Mouse (Mus musculus) thymus, postnatal 36 days (tissue): ENCODE measurements at regions not wholly inside any gene's neighbourhood (a gene's known extent, or its start where the extent isn't known, plus 50 kb on each side); places are given as distances from the start of the nearest gene placed in this dataset.

ENCODE experiments used
- DNase-seq, 2 experiments: peaks; one replicate each; pipeline ENCODE4 v3.0.0; 2022; ENCODE audit warnings: mixed read lengths in 2 of 2

DNA sequence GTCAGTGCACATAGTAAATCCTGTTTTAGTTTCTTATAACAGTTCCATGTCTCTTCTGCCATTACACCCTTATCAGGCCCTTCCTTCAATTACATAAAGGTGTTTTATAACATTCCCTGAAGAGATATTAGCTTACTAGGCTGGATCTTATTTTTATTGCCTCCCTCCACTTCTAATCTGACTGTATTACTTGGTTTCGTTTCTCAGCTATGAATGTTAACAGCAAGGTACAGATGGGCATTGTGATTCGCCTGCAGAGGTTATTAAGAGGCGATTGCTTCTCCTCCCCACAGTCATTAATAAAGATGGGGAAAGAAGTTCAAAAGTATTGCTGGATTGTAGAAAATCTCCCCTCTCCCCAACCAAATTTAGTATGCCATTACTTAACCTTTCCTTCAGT, 66.4 kb upstream of the Frg1 start:
- DNase-seq, result no peak

DNA sequence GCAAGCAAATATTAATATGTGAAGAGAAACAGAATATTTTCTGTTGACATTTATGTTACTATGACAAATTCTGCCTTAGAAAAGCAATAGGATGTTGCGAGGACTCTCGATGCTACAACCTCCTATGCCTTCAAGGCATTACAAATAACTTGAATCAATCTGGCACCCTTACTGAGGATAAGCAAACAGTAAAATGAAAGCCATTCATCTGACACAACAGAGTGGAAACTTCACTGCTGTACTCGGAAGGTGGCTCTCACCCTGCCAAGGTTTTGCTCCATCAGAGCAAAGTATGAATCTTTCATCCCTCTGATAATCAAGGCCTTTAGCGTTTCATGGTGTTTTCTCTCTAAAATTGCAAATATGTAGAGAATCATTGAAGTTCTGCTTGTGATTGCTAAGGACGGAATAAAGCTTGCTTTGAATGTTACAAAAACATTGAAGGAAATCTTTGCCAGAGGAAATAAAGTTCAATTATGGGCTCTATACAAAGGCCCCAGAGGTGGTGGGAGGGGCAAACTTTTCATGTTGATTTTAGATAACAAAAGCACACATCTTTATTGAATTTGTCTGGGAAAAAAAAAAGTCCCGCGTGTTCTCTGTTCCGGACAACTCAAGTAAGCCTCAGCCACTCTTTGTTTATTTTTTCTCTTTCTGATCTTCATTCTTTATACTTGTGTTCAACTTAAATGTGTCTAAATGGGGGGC, 56.3 kb upstream of the Frg1 start:
- no peak for DNase-seq

DNA sequence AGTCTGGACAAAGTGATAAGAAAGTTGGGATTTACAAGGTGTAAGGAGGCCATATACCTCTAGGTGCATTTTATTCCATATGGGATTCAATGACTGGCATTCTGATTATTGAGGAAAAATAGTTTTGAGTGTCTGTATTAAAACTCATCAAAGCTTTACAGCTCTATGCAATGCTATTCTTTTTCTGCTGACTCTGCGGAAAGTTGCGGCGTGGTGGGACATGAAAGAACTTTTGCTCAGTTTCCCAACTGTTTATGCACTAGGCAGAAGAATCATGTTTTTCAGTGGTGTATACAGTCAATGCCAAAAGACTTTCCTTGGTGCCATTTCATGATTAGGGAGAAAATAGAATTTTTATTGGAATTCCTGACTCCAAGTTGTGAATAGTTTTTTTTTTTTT, 55.4 kb upstream of the Frg1 start:
- no peak for DNase-seq
